Mouse (Mus musculus) 416B (cell line): ENCODE data around the gene Timp1.

Experiments used
- DNase-seq: peaks from one replicate; pipeline ENCODE4 v3.0.0; 2011; ENCODE audit warnings: low read depth

Gene Timp1

DNA sequence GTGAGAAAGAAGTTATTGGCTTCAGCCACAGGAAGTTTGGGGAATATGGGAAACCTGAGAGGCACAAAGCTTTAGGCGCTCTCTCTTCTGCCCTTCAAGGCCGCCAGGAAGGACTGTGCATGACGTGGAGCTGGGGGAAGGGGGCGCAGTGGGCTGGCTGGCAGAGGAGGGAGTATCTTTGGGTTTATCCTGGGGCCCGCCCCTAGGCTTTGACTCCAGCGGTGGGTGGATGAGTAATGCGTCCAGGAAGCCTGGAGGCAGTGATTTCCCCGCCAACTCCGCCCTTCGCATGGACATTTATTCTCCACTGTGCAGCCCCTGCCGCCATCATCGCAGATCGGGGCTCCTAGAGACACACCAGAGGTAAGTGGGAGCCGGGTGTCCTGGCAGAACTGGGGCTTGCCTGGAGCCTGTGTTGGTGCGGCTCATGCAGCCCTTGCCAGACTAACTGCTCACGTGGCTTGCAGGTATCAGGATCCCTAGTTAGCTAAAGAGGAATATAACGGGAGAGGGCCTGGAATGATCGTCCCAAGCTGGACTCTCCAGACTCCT lies at the start of gene Timp1:
TSS of gene Timp1 (plus strand) at position 205 of the 552 bp plus-strand sequence.
- peak; percentile 73 for DNase-seq

DNA sequence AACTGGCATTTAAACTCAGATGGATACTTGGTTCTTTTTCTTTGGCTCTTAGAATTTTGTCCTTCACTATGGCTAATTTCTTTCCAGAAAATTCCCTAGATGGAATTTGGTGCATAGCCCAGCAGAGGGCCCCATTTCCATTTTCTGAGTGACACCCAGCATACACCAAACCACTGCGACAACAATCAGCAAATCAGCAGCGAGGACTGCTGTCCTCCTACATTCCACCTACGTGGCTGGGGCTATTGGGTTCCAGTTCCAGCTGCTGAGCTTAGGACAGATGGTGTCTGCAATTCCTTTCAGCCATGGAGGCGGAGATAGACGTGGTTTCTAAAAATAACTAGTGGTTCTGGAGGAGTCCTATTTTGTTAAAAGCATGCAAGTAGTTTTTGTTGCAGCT lies 41.0 kb upstream of the Timp1 start:
- peak; percentile 64 for DNase-seq

DNA sequence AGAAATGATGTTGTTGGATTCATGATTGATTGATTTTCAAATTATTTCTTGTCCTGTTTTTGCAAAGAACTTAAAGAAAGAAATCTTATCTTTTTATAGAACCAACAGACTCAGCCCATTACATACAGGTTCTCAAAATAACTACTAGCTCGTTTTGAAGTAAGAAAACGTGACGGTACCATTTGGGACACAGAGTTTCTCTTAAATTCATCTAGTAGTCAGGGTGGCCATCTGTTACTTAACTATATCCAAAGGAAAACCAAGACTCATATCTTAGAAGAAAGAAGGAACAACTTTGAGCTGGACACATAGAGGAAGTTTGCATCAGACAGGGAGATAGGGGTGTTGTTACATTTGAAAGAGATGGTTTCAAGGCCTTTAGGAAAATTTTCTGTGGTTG lies 22.7 kb upstream of the Timp1 start:
- DNase-seq, result no peak

DNA sequence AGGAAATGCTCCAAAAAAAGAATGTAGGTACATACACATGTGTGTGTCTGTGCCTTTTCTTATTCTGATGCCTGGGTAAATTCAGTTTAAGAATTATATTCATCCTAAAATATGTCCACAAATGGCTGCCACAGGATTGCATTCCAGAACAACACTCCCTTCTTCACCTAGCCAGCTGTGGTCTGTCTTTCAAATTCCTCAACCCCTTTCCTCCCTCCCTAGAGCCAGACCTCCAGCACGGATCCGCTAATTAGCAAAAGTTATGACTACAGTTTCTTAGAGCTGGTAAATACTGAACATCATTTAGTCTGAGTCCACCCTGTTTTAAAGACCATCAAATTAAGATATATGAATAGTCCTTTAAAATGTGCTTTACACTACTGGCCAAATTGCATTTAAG lies 22.1 kb upstream of the Timp1 start:
- DNase-seq, result no peak

DNA sequence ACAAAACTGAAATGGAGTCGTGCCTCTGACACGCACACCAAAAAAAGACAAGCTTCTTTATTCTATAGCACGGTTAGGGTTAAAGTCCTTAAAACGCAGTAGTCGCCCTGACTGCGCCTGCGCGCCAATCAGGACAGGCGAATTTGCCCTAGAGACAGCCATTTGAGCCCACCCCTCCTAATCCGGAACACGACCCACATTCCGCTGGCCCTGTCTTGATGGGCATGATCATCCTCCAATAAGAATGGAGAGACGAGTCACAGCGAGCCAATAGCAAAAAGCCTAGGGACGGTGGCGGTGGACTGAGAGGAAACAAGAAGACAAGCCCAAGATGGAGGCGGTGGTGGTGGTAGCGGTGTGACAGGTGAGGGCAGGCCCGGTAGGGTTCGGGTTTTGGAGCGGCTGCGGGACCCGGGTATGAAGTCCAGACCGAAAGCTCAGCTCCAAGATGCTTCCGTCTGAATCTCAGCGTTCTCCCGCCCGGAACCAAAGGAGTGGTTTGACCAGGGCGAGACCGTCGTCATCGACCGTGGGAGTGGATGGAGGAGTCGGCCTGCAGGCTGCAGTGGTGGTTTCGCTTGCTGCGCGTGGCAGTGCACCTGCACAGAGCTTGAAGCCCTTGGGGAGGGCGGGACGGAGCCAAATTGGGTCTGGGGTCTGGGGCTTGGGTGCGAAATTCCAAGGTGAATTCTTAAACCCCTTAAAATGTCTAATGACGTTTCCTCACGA lies 21.5 kb upstream of the Timp1 start:
- peak; percentile 98 for DNase-seq

DNA sequence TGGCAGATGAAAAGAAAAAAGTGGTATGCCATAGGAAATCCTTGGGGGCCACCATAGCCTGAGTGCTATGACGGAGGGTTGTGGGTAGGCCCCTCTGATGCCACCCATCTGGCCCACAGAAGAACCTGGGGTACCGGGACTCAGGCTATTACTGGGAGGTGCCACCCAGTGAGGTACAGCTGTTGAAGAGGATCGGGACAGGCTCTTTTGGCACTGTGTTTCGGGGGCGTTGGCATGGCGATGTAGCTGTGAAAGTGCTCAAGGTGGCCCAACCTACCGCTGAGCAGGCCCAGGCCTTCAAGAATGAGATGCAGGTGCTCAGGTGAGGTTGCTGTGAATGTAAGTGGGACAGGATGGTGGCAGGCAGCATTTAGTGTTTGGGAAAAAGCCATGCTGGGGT lies 16.2 kb upstream of the Timp1 start:
- DNase-seq, result no peak

DNA sequence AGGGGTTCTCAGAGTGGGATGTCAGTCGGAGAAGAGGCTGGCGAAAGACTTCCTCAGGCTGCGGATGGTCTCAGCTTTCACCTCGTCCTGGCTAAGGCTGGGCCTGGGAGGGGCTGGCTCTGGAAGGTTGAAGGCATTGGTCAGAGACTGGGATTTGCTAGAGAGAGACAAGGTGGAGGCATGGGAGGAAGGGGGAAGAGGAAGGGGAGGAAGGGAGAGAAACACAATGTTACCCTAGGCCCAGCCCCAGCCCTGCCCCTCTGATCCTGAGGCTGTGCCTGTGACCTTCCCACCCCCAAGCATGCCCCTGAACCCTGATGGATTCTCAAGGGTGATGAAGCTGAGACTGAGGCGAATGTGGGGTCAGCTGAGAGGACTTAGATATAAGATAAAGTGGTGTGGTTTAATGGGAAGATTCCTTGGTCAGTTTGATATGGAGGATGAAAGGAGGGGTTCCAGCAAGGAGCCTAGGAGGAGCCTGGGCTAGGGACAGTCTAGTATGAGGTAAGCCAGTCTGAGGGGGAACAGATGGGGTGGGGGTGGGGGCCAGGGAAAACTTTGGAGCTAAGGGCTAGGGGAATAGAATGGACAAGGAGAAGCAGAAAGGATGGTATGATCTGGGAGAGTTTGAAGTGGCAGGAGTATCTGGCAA lies 8.4 kb upstream of the Timp1 start:
- no peak for DNase-seq

DNA sequence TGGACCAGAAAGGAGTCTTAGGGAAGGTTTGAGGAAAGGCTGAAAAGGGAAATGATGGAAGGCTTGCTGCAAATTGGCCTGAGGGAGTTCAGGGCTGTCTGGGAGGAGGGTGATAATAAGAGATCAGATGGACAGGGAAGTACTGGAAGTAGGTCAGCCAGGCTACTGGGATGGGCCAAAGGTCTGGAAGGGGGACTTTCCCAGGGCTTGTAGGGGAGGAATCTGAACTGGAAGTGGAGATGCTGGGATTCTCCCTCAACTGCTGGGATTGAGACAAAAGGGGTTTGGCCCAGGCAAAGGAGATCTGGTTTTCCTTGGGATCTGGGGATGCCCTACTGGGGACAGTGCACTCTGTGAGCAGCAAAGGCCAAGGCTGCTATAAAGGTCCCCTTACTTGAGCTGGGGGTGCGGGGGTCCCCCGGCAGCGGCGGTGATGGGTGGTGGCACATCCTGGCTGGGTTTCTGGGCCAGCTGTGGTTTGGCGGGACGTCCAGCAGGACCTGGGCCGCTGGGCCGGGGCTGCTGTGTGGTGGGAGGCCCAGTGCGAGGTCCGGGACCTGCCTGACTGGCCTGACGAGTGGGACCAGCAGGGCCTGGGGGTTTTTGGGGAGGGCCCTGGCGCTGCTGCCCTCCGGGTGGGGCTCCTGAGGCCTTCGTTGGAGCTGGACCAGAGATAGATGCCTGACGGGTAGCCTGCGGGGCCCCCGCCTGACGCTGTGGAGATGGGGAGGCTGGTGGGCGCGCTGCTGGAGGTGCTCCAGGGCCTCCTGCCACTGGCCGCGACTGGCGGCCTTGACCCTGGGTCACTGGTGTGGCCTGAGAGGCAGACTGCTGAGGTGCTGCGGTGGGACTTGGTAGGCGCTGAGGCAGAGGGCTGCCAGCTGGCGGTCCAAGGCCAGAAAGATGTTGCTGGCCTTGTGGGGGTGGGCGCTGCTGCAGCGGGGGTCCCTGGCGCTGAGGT lies 7.6 kb upstream of the Timp1 start:
- DNase-seq, result peak; percentile 42

DNA sequence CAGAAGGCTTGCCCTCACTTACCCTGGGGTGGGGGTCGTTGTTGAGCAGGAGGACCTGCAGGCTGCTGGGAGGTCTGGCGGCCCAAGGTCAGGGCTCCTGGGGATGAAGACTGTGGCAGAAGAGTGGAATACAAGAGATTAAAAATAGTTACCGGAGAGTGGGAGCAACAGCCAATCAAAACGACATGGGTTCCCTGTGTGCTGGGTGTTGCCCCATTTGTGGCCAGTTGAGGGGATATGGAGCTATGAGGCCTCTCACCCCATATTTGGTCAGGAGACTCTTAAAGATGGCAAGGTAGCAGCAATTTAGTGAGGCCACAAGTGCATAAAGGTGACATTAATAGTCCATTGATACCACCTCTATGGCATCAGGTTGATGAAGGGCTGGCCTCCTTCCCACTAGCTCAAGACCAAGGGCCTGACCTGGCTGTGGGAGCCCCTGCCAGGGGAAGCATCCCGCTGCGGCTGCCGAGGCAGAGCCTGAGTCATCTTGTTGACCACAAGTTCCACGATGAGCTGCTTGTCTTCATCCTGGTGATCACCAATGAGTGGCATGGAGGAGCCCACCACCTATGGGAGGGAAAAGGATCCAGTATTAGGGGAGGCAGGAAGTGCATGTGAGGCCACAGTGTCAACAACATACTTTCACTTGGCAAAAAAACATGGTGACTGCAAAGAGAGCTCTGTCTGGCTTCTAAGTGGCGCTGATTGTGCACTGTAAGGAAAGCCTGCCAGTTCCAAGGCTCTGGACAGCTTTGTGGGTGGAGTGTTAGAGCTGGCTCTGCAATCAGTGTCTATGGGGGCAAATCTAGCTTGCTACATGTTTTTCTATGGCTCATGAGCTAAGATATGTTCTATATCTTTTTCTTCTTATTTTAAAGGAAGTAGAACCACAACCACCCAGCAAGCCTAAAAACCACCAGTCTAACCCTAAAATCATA lies 6.5 kb upstream of the Timp1 start:
- peak; percentile 74 for DNase-seq

DNA sequence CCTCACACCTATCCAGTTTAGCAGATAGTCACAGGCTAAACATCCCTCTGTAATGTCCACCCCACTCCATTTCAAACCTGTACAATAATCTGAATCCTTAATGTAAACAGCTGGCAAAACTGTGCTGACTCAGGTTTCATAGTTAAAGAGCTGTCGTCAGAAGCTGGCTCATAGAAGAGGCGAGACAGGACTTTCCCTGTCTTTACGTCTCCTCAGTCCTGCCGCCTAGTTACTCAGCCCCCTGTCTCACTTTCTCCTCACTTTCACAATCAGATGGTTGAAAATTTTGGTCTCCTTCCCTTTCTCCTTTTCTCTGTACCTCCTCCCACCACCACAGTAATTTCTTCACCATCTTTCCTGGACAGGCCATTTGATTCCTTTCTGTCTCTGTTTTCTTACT lies 1.9 kb upstream of the Timp1 start:
- DNase-seq, result no peak

DNA sequence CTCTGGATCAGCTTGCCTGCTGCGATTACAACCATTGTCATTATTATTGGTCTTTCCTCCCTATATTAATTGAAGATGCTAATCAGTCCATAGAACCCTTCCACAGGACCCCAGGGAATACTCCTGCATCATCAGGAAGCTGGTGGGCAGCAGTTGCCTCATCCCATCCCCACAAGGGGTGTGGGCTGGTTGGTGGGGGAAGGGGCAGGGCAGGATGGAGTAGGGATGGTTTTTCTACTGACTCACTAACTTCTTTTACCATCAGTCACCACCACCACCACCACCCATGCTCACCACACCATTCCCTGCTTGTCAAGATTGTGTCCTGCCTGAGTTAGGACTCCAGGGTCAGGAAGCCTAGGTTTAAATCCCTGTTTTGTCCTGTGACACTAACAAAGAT lies 763 bp upstream of the Timp1 start:
- no peak for DNase-seq

DNA sequence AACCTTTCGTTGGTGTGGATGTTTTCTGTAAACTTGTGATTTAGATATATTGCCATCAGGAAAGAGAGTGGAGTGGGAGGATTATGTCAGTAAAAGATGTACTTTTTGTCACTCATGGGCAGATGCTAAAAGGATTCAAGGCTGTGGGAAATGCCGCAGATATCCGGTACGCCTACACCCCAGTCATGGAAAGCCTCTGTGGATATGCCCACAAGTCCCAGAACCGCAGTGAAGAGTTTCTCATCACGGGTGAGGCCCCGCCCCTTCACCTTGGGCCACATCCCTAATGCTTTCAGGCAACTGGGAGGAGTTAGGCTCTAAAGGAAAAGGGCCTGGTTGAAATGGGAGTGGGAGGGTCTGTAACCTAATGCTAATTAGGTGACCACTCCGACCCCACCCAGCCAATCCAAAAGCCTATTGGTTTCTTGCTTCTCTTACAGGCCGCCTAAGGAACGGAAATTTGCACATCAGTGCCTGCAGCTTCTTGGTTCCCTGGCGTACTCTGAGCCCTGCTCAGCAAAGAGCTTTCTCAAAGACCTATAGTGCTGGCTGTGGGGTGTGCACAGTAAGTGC lies 3.0 kb downstream of the Timp1 start:
- no peak for DNase-seq

DNA sequence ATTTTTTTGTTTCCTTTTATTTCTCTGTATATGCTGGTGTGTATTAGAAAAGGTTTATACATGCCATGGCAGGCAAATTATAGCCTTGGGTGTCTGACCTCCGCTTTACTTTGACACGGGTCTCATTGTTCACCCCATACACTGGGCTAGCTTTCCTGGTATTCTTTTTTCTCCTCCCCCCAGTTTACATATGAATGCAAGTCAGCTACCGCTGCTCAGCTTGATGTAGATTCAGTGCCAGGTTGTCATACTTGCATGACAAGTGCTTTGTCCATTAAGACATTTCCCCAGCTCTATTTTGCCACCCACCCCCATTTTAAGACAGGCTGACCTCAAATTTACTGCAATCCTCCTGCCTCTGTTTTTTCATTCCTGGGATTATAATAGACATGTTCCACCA lies 5.3 kb downstream of the Timp1 start:
- DNase-seq, result no peak

DNA sequence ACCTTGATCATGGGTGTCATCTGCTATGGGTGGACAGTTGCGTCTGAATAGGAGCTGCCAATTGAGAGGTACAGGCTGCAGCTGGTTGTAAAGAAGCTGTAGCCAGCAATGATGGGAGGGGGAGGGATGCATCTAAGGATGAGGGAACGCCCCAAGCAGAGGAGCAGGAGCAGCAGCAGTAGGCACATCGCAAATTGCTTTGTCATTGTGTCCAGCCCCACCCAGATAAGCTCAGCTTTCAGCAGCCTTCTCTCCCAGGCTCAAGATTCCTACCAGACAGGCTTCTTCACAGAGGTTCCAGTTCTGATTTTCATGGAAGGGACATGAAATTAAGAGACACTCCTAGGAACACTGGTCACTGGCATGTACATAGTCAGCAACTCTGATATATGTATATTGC lies 40.1 kb downstream of the Timp1 start:
- no peak for DNase-seq

DNA sequence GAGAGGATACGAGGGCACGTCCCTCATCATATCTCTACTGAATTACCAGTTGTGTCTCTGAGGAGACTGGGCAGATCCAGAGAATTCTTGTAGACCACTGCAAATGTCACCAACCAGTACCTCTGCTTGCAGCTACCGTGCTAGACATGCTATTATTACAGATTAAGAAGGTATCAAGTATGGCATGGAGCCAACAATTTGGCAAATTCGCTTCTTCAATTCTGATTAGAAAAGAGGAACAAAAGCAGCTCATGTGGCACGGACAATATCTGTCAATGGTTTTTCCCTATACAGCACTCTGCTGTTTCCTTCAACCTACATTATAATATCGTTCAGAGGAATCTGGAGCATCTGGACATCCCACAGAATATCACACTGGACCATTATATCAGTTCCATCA lies 43.8 kb downstream of the Timp1 start:
- no peak for DNase-seq

DNA sequence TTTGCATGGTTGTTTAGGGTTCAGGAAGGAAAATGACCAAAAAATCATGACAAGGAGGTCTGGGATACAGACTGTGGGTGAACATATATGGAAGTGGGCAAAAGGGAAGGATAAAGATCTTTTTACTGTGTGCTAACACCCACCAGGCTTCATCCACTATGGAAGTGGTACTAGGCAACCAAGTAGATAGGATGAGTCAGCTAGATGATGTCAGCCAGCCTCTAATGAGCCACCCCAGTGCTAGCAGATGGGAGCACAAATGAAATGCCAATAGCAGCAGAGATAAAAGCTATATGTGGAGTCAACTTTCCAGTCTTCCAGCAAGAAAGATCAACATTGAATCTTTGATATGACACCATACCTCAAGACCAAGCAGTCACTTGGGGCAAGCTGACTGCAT lies 45.1 kb downstream of the Timp1 start:
- DNase-seq, result peak; percentile 30

DNA sequence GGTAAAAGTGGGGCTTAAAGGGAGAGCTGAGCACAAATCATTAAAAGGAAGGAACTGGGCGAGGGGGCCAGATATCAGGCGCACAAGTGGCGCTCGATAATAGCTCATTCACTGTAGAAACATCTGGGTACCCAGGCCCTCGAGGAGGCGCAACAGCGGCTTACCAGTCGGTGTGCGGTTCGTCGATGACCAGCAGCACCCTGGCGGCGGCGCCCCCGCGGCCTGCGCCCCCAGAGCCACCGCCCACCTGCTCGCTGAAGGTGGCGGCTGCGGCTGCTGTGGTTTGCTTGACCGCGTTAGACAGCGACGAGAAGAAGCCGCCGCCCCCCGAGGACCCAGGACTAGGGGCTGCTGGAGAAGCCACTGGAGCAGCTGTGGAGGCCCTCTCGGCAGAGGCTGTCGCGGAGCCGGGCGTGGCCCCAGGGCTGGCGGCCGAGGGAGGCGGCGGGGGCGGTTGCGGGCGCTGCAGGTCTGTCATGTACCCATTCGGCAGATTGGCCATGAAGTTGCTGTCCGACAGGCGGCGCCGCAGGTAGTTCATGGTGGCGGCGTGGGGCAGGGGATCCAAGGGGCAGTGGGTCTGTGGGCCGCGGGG lies 50.4 kb downstream of the Timp1 start:
- no peak for DNase-seq

DNA sequence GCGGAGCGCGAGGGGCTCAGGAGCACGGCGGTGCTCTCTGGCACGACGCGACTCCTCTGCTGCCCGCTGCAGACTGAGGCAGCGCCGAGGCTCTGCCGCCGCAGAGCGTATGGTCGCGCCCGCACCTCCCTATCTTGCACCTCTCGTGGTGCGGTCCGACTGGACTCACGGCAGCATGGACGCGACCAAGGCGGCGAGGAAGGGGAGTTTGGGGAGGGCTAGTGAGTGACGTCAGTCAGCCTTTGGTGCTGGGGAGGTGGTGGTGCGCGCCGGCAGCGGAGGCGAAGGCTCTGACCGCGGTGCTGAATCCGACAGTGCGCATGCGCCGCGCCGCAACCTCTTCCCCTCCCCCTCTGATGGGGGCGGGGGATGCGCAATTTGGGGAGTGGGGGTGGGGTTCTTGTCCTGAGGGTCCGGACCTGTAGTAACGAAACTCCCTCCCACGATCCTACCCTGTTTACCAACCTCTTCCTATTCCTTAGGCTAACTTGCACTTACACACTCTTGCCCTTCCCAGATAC lies 50.9 kb downstream of the Timp1 start, which contains the start of gene Syn1:
TSS of gene Syn1 (minus strand) at position 161 of the 521 bp plus-strand sequence.
- DNase-seq, result no peak

DNA sequence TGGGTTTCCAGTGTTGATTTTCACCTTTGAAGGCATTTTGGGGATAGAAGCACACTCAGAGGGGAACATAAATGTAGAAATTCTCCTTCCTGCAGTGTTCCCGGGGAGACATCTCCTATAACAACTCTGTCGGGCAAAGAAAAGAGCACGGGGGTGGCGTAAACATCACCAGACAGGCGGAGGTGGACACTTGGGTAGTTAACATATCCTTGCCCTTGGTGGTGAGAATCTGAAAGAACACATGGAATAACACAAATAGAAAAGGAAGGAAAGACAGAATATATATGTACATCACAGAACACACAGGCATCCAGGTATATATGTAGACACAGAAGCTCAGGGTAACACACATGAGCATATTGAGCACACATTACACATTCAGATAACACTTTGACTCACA lies 51.4 kb downstream of the Timp1 start:
- DNase-seq, result no peak

DNA sequence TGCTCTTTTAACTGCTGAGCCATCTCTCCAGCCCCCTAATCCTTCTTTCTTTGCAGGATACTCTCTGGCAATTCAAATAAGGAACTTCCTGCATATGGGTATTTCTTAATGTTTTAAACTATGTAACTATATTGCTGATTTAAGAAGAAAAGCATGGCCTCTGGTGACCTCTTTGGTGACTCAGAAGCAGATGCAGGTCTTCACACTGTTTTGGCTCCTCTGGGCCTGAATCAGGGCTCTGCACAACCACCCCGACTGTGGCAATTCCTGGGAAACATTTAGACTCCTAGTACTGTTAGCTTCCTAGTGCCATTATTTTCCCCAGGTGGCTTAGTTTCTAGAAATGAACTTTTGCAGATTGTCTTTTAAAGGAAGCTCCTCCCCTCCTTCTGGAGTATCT lies 53.5 kb downstream of the Timp1 start:
- no peak for DNase-seq
